Mouse (Mus musculus): Measurements from ENCODE around the gene Srp54c. TPM values are rescaled to one million over a fixed set of nuclear protein-coding genes. Genes with fewer than 3 reads are reported as not detected.
A peak's percentile ranks its signal among the peaks of the same experiment; 100 is the strongest.

Gene Srp54c
- polyA plus RNA-seq, 1 experiment: 8.1 TPM

- DNase-seq: peak; percentile 88
- H3K27me3 ChIP-seq (ENCODE audit: control insufficient read depth, insufficient read depth, low read length): no peaks in the 10 kb centered on the region
- WGBS: under 1% methylated on average over 55 of the region's 55 CpGs
- TF ChIP-seq CTCF (IDR thresholded peaks at IDR 0.05; ENCODE audit: borderline replicate concordance, control insufficient read depth, extremely low read depth, insufficient read depth, low read length, poor library complexity) (0 out of 2 replicates have a peak, but pooled peaks have one; percentile 13), POLR2A (IDR thresholded peaks at IDR 0.05; ENCODE audit: control insufficient read depth, extremely low read depth, insufficient read depth, low read length, poor library complexity) (peak; percentile 67; the same call in 1 of the 2 replicates)
- H3K27ac ChIP-seq (ENCODE audit: control insufficient read depth, insufficient read depth, low read length): peak within 1 kb of the TSS; percentile 73
- peaks cover 4% of the 10 kb centered on the region; the same call in 1 of the 2 replicates for H3K36me3 ChIP-seq (ENCODE audit: control insufficient read depth, insufficient read depth, low read length)
- peaks cover 12% of the 10 kb centered on the region for H3K4me1 ChIP-seq (replicated peaks; ENCODE audit: control insufficient read depth, insufficient read depth, low read length)
- H3K4me3 ChIP-seq (ENCODE audit: control insufficient read depth, insufficient read depth, low read length): peak within 1 kb of the TSS; percentile 63
Measured at GRCm38 (mm10) chr12:55302485-55303441, 72.8 kb downstream of the Srp54c start, which contains the start of gene Ppp2r3c. TSS of gene Ppp2r3c (minus strand) at chr12:55302998.

- DNase-seq: no peak
- no peaks in the 10 kb centered on the region for H3K36me3 ChIP-seq (ENCODE audit: control insufficient read depth, insufficient read depth, low read length)
- peaks cover 7% of the 10 kb centered on the region for H3K4me1 ChIP-seq (replicated peaks; ENCODE audit: control insufficient read depth, insufficient read depth, low read length)
- no peaks in the 10 kb centered on the region for H3K27me3 ChIP-seq (ENCODE audit: control insufficient read depth, insufficient read depth, low read length)
- 98% methylated on average over 4 of the region's 4 CpGs for WGBS
- TF ChIP-seq POLR2A (IDR thresholded peaks at IDR 0.05; ENCODE audit: control insufficient read depth, extremely low read depth, insufficient read depth, low read length, poor library complexity) (no peak), CTCF (IDR thresholded peaks at IDR 0.05; ENCODE audit: borderline replicate concordance, control insufficient read depth, extremely low read depth, insufficient read depth, low read length, poor library complexity) (no peak)
- H3K27ac ChIP-seq (ENCODE audit: control insufficient read depth, insufficient read depth, low read length): no peak overlapping the region
- H3K4me3 ChIP-seq (ENCODE audit: control insufficient read depth, insufficient read depth, low read length): no peak overlapping the region
Measured at GRCm38 (mm10) chr12:55306371-55306770, 76.4 kb downstream of the Srp54c start.

DNA sequence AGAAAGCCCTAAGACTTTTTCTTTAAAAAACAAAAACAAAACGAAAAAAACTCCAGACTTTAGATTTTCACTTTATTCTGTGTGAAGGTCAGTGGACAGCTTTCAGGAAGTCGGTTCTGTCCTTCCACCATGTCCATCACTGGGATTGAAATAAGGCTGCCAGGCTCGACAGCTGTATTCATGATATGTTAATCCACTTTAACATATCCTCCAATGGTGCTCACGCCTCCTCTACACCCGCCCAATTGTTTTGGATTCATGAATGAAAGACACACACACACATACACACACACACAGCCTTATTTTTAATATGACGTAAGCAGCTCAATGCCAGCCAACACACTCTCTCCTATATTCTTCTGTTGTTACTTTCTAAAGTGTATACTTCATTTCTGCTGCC lies 77.6 kb downstream of the Srp54c start:
- H3K27me3 ChIP-seq (ENCODE audit: control insufficient read depth, insufficient read depth, low read length): no peaks in the 10 kb centered on the region
- DNase-seq: no peak
- no peak overlapping the region for H3K27ac ChIP-seq (ENCODE audit: control insufficient read depth, insufficient read depth, low read length)
- no peak for TF ChIP-seq CTCF (IDR thresholded peaks at IDR 0.05; ENCODE audit: borderline replicate concordance, control insufficient read depth, extremely low read depth, insufficient read depth, low read length, poor library complexity)
- TF ChIP-seq POLR2A (IDR thresholded peaks at IDR 0.05; ENCODE audit: control insufficient read depth, extremely low read depth, insufficient read depth, low read length, poor library complexity): no peak
- peaks cover 2% of the 10 kb centered on the region for H3K4me1 ChIP-seq (replicated peaks; ENCODE audit: control insufficient read depth, insufficient read depth, low read length)
- H3K36me3 ChIP-seq (ENCODE audit: control insufficient read depth, insufficient read depth, low read length): no peaks in the 10 kb centered on the region
- H3K4me3 ChIP-seq (ENCODE audit: control insufficient read depth, insufficient read depth, low read length): no peak overlapping the region
- WGBS: 97% methylated on average over 6 of the region's 6 CpGs

DNA sequence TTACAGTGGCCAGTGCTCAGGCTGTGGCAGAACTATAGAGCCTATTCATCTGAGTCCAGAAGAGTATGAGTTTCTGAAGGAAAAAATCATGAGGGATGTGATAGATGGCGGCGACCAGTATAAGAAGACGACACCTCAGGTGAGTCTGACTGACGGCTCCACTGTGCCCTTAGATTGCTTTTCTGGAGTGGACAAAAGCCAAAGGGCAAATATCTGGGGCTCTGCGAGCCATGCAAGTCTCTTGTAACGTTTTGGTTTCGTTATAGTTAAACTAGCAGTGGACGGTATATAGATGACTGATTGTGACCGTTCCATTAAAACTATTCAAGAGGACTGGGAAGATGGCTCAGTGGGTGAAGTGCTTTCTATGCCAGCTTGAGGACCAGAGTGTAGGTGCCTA lies 78.8 kb downstream of the Srp54c start:
- 96% methylated on average over 9 of the region's 9 CpGs for WGBS
- TF ChIP-seq CTCF (IDR thresholded peaks at IDR 0.05; ENCODE audit: borderline replicate concordance, control insufficient read depth, extremely low read depth, insufficient read depth, low read length, poor library complexity): no peak
- no peak for TF ChIP-seq POLR2A (IDR thresholded peaks at IDR 0.05; ENCODE audit: control insufficient read depth, extremely low read depth, insufficient read depth, low read length, poor library complexity)
- no peaks in the 10 kb centered on the region for H3K36me3 ChIP-seq (ENCODE audit: control insufficient read depth, insufficient read depth, low read length)
- H3K27ac ChIP-seq (ENCODE audit: control insufficient read depth, insufficient read depth, low read length): no peak overlapping the region
- no peaks in the 10 kb centered on the region for H3K4me1 ChIP-seq (replicated peaks; ENCODE audit: control insufficient read depth, insufficient read depth, low read length)
- DNase-seq: no peak
- no peak overlapping the region for H3K4me3 ChIP-seq (ENCODE audit: control insufficient read depth, insufficient read depth, low read length)
- no peaks in the 10 kb centered on the region for H3K27me3 ChIP-seq (ENCODE audit: control insufficient read depth, insufficient read depth, low read length)

DNA sequence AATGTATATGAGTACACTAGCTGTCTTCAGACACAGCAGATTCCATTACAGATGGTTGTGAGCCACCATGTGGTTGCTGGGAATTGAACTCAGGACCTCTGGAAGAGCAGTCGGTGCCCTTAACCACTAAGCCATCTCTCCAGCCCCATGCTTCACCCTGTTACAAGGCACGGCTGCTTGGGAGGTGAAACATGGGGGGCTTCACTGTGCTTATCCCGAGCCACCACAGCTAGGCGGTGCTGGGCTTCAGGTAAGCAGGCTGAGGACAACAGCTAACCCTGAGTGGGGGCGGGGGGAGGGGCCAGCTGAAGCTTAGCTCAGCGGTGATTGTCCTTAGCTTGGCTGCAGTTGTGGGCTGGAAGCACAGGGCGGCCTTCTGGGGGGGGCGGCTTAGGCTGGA lies 79.5 kb downstream of the Srp54c start:
- WGBS: 96% methylated on average over 8 of the region's 8 CpGs
- Histone ChIP-seq H3K4me1 (replicated peaks; ENCODE audit: control insufficient read depth, insufficient read depth, low read length) (no peaks in the 10 kb centered on the region), H3K36me3 (ENCODE audit: control insufficient read depth, insufficient read depth, low read length) (no peaks in the 10 kb centered on the region), H3K27ac (ENCODE audit: control insufficient read depth, insufficient read depth, low read length) (no peak overlapping the region), H3K4me3 (ENCODE audit: control insufficient read depth, insufficient read depth, low read length) (no peak overlapping the region), H3K27me3 (ENCODE audit: control insufficient read depth, insufficient read depth, low read length) (no peaks in the 10 kb centered on the region)
- no peak for DNase-seq
- TF ChIP-seq CTCF (IDR thresholded peaks at IDR 0.05; ENCODE audit: borderline replicate concordance, control insufficient read depth, extremely low read depth, insufficient read depth, low read length, poor library complexity) (no peak), POLR2A (IDR thresholded peaks at IDR 0.05; ENCODE audit: control insufficient read depth, extremely low read depth, insufficient read depth, low read length, poor library complexity) (no peak)

DNA sequence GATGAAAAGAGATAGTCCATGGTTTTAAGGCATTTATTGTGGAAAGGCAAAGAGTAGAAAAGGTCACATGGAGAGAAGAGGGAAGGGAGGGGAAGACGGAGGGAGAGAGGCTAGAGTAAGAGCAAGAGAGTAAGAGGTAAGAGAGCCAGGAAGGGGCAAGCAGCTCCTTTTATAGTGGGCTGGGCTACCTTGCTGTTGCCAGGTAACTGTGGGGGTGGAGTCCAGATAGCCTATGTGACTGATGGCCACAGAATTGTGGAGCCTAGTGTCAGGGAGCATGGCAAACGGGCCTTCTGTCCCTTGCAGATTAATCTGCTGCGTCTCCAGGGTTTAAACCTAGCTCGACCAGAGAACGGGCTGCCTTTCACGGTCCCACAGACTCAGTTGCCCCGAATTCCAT lies 81.9 kb downstream of the Srp54c start:
- TF ChIP-seq POLR2A (IDR thresholded peaks at IDR 0.05; ENCODE audit: control insufficient read depth, extremely low read depth, insufficient read depth, low read length, poor library complexity) (no peak), CTCF (IDR thresholded peaks at IDR 0.05; ENCODE audit: borderline replicate concordance, control insufficient read depth, extremely low read depth, insufficient read depth, low read length, poor library complexity) (no peak)
- no peak overlapping the region for H3K27ac ChIP-seq (ENCODE audit: control insufficient read depth, insufficient read depth, low read length)
- H3K27me3 ChIP-seq (ENCODE audit: control insufficient read depth, insufficient read depth, low read length): no peaks in the 10 kb centered on the region
- no peaks in the 10 kb centered on the region for H3K4me1 ChIP-seq (replicated peaks; ENCODE audit: control insufficient read depth, insufficient read depth, low read length)
- no peak overlapping the region for H3K4me3 ChIP-seq (ENCODE audit: control insufficient read depth, insufficient read depth, low read length)
- WGBS: 94% methylated on average over 7 of the region's 7 CpGs
- no peaks in the 10 kb centered on the region for H3K36me3 ChIP-seq (ENCODE audit: control insufficient read depth, insufficient read depth, low read length)
- DNase-seq: no peak

Other genes starting within 250 kb of the Srp54c start
- gene Gm20403, start 243.6 kb upstream of the Srp54c start, polyA plus RNA-seq (2012; rRNA removed): not detected in 2 replicates
- 9.6 and 11.0 TPM in 2 replicates for gene Baz1a, start 215.8 kb upstream of the Srp54c start, polyA plus RNA-seq (2012; rRNA removed)
- gene 2700097O09Rik, start 150.1 kb upstream of the Srp54c start, polyA plus RNA-seq (2012; rRNA removed): 5.4 and 6.5 TPM in 2 replicates
- gene Srp54a, start 149.9 kb upstream of the Srp54c start, polyA plus RNA-seq (2012; rRNA removed): 21.9 and 23.9 TPM in 2 replicates
- 8.4 and 8.9 TPM in 2 replicates for gene Fam177a, start 105.7 kb upstream of the Srp54c start, polyA plus RNA-seq (2012; rRNA removed)
- gene Srp54b, start 75.1 kb upstream of the Srp54c start, polyA plus RNA-seq (2012; rRNA removed): 31.2 and 32.2 TPM in 2 replicates
- not detected in 2 replicates for gene 1700047I17Rik2, start 30.6 kb upstream of the Srp54c start, polyA plus RNA-seq (2012; rRNA removed)
- gene 1110008L16Rik, start 69.4 kb downstream of the Srp54c start, polyA plus RNA-seq (2012; rRNA removed): 6.1 and 6.7 TPM in 2 replicates
- 3.6 and 3.9 TPM in 2 replicates for gene Ppp2r3c, start 72.8 kb downstream of the Srp54c start, polyA plus RNA-seq (2012; rRNA removed)
- gene Psma6, start 154.1 kb downstream of the Srp54c start, polyA plus RNA-seq (2012; rRNA removed): 74.8 and 92.3 TPM in 2 replicates

Data from thymus, adult 2 months (tissue).